Mouse (Mus musculus) hindbrain, postnatal 0 days (tissue): ENCODE data around the gene Insyn1. TPM values are rescaled to one million over a fixed set of nuclear protein-coding genes. Genes with fewer than 3 reads are reported as not detected.

ENCODE experiments used
- ATAC-seq: fragments of 200-750 bp; cut with Nextera tagmentation; 2 replicates; pipeline ENCODE4 v1.8.0; 2017; ENCODE audit warnings: mild to moderate bottlenecking, moderate TSS enrichment, moderate library complexity
- DNase-seq: peaks from one replicate; pipeline ENCODE4 v3.0.0-alpha.2; 2015; ENCODE audit warnings: low spot score
- H3K27ac ChIP-seq: fragments of 300-500 bp; sonication (generic); 2 replicates; pipeline ENCODE4 v1.5.1; 2014; ENCODE audit warnings: mild to moderate bottlenecking
- H3K27me3 ChIP-seq: fragments of 300-500 bp; sonication (generic); 2 replicates; pipeline ENCODE4 v1.6.1; 2014; ENCODE audit warnings: low read length, mixed read lengths; ENCODE audit not compliant: insufficient read depth
- H3K36me3 ChIP-seq: fragments of 300-500 bp; sonication (generic); 2 replicates; pipeline ENCODE4 v1.6.1; 2014; ENCODE audit warnings: low read length, mixed read lengths; ENCODE audit not compliant: insufficient read depth
- H3K4me1 ChIP-seq: fragments of 300-500 bp; sonication (generic); 2 replicates; pipeline ENCODE4 v1.6.1; 2014; ENCODE audit warnings: antibody characterized with exemption, low read length, mixed read lengths; ENCODE audit not compliant: insufficient read depth
- H3K4me2 ChIP-seq: fragments of 300-500 bp; sonication (generic); 2 replicates; pipeline ENCODE4 v1.6.1; 2014; ENCODE audit warnings: low read depth, mild to moderate bottlenecking, low read length, moderate library complexity, mixed read lengths
- H3K4me3 ChIP-seq: fragments of 300-500 bp; sonication (generic); 2 replicates; pipeline ENCODE4 v1.5.1; 2014; ENCODE audit warnings: low read length
- H3K9ac ChIP-seq: fragments of 300-500 bp; sonication (generic); replicated peaks from 2 replicates; pipeline ENCODE4 v1.6.1; 2014; ENCODE audit warnings: mild to moderate bottlenecking, low read length, moderate library complexity, mixed read lengths
- H3K9me3 ChIP-seq: fragments of 300-500 bp; sonication (generic); 2 replicates; pipeline ENCODE4 v1.6.1; 2016; ENCODE audit warnings: low read length, mixed read lengths
- CTCF ChIP-seq: IDR thresholded peaks from 2 replicates; pipeline ENCODE4 v1.5.1; 2016; ENCODE audit warnings: antibody characterized with exemption, control low read depth, low read depth
- WGBS: fragments of 180-500 bp; shearing (Covaris S2); extraction: QIAGEN DNeasy Blood & Tissue Kit; methylation state at CpG from one replicate; pipeline ENCODE4 v1.1.7; 2014; 5-methylcytosine and 5-hydroxymethylcytosine counted together
- polyA plus RNA-seq: library from polyadenylated mRNA; unstranded; fragments of >200 nt; fragmentation: Nextera tagmentation; extraction: Ambion mirVana; gene quantifications from 2 replicates; pipeline ENCODE4 v1.2.1, GENCODE M21; 2015
- total RNA-seq: library from RNA; depleted of rRNA; stranded (reverse); fragments of >200 nt; gene quantifications from 2 replicates; pipeline ENCODE4 v1.2.3, GENCODE M21; 2014

Gene Insyn1
- total and polyA plus RNA-seq, 2 experiments from 2014 or later = 8.7 to 106 TPM

DNA sequence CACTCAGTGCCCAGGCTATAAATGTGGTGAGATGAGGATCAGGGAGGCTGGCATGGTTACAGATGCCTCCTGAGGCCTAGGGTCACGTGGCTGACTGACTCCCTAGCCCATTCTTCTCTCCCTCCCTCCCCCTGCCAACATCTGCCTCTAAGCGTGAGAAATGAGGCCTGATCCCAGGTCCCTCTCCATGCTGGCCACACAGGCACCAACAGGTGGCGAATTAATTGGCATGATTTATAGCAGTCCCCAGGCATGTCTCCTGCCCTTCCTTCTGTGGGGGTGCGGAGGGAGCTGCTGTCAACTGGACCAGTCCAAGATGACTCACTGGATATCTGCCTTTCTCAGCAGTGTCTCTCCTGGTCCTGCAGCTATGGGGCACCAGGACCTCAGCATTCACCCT is 39.4 kb downstream of the Insyn1 start:
- no peaks in the 10 kb centered on the region for H3K4me1 ChIP-seq
- H3K27ac ChIP-seq = no peak overlapping the region
- H3K4me3 ChIP-seq = no peak overlapping the region
- H3K9ac ChIP-seq = no peak overlapping the region
- no peak overlapping the region for H3K4me2 ChIP-seq
- ATAC-seq (0 out of 2 replicates have a peak, but pooled peaks have one; percentile 14), DNase-seq (no peak)
- 44% methylated on average over 4 of the region's 4 CpGs for WGBS
- no peaks in the 10 kb centered on the region for H3K27me3 ChIP-seq
- H3K9me3 ChIP-seq = no peaks in the 10 kb centered on the region
- no peak for TF ChIP-seq CTCF
- peaks cover 9% of the 10 kb centered on the region; the same call in 1 of the 2 replicates for H3K36me3 ChIP-seq

GRCm38 (mm10) chr9:58530407-58530806 is 42.0 kb downstream of the Insyn1 start:
- TF ChIP-seq CTCF = no peak
- Histone ChIP-seq H3K27me3 (no peaks in the 10 kb centered on the region), H3K9me3 (no peaks in the 10 kb centered on the region), H3K4me1 (no peaks in the 10 kb centered on the region), H3K27ac (no peak overlapping the region), H3K9ac (no peak overlapping the region), H3K36me3 (peaks cover 9% of the 10 kb centered on the region), H3K4me3 (no peak overlapping the region), H3K4me2 (no peak overlapping the region)
- no peak for ATAC-seq
- 93% methylated on average over 13 of the region's 13 CpGs for WGBS
- no peak for DNase-seq

DNA sequence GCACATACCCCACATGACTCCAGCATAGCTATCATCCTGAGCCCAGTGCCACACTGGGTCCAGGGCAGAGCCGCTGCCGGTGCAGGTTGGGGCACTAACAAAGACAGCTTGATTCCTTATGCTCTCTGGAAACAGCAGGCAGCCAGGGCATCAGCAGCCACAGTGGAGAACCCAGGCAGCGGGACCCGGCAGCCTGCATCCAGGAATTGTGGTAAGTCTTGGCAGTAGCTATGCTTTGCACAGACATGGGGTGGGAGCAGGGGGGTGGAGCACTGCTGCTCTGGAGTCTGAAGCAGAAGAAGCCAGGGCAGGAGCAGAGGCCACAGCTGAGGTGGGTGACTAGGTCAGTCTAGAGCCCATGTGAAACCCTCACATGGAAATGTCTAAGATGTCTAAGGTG is 43.8 kb downstream of the Insyn1 start:
- ATAC-seq (no peak), DNase-seq (peak; percentile 32)
- no peak for TF ChIP-seq CTCF
- no peaks in the 10 kb centered on the region for H3K4me1 ChIP-seq
- no peaks in the 10 kb centered on the region for H3K9me3 ChIP-seq
- WGBS = 70% methylated on average over 4 of the region's 4 CpGs
- no peak overlapping the region for H3K4me3 ChIP-seq
- no peak overlapping the region for H3K4me2 ChIP-seq
- H3K27me3 ChIP-seq = no peaks in the 10 kb centered on the region
- H3K36me3 ChIP-seq = peaks cover 13% of the 10 kb centered on the region
- no peak overlapping the region for H3K27ac ChIP-seq
- no peak overlapping the region for H3K9ac ChIP-seq

DNA sequence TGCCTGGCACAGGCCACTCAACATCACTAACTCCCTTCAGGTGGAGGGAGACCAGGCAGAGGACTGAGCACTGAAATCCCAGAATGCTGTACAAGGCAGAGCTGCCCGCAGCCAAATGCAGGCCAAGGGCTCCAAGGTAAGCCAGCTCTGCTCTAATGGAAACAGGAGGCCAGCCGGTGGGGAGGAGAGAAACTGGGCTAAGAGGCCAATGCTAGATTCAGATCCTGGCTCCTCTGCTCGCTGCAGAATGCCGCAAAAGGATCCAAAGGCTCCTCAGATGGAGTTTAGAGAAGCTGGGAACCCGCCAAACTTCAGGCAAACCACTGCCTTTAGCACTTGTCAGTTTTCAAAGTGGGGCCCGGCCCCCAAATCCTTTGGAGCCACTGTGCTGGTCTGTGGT is 44.9 kb downstream of the Insyn1 start:
- Histone ChIP-seq H3K27me3 (no peaks in the 10 kb centered on the region), H3K9ac (no peak overlapping the region), H3K9me3 (no peaks in the 10 kb centered on the region), H3K4me3 (no peak overlapping the region), H3K27ac (no peak overlapping the region), H3K4me1 (no peaks in the 10 kb centered on the region), H3K36me3 (peaks cover 17% of the 10 kb centered on the region), H3K4me2 (no peak overlapping the region)
- ATAC-seq = no peak
- no peak for DNase-seq
- no peak for TF ChIP-seq CTCF
- 81% methylated on average over 6 of the region's 6 CpGs for WGBS

GRCm38 (mm10) chr9:58534766-58535165 is 46.4 kb downstream of the Insyn1 start:
- peak; percentile 88 for DNase-seq
- Histone ChIP-seq H3K4me3 (no peak overlapping the region), H3K9ac (no peak overlapping the region), H3K4me2 (no peak overlapping the region), H3K4me1 (no peaks in the 10 kb centered on the region), H3K9me3 (no peaks in the 10 kb centered on the region), H3K36me3 (peaks cover 17% of the 10 kb centered on the region), H3K27ac (no peak overlapping the region), H3K27me3 (no peaks in the 10 kb centered on the region)
- peak; percentile 84 for TF ChIP-seq CTCF
- ATAC-seq = no peak
- WGBS = 39% methylated on average over 1 of the region's 1 CpGs

GRCm38 (mm10) chr9:58535447-58536134 is 47.2 kb downstream of the Insyn1 start:
- no peak overlapping the region for H3K27ac ChIP-seq
- peaks cover 13% of the 10 kb centered on the region; the same call in 1 of the 2 replicates for H3K36me3 ChIP-seq
- peak; percentile 92 for TF ChIP-seq CTCF
- H3K4me2 ChIP-seq = no peak overlapping the region
- ATAC-seq (peak; percentile 46), DNase-seq (peak; percentile 76)
- no peak overlapping the region for H3K4me3 ChIP-seq
- no peaks in the 10 kb centered on the region for H3K4me1 ChIP-seq
- WGBS = 74% methylated on average over 20 of the region's 20 CpGs
- H3K9ac ChIP-seq = no peak overlapping the region
- no peaks in the 10 kb centered on the region for H3K9me3 ChIP-seq
- no peaks in the 10 kb centered on the region for H3K27me3 ChIP-seq

- no peak for ATAC-seq
- Histone ChIP-seq H3K27ac (no peak overlapping the region), H3K9ac (no peak overlapping the region), H3K4me2 (no peak overlapping the region), H3K4me1 (0 out of 2 replicates have a peak, but pooled peaks cover 5% of the 10 kb centered on the region), H3K36me3 (peaks cover 13% of the 10 kb centered on the region; the same call in 1 of the 2 replicates), H3K27me3 (no peaks in the 10 kb centered on the region), H3K9me3 (no peaks in the 10 kb centered on the region), H3K4me3 (no peak overlapping the region)
- no peak for TF ChIP-seq CTCF
- 79% methylated on average over 3 of the region's 3 CpGs for WGBS
- DNase-seq = no peak
These were observed 49.4 kb downstream of the Insyn1 start for GRCm38 (mm10) chr9:58537774-58538173.
